23 mouse cellular contexts compared by ENCODE assay signal in genomic region chr13:97296757-97297156, GRCm38 (mm10). TPM values are rescaled to one million over a fixed set of nuclear protein-coding genes. Genes with fewer than 3 reads are reported as not detected.
DNase-seq lines count a peak whose midpoint lies in the region; ATAC-seq and TF ChIP-seq lines count a peak whose summit lies in the region.
"Had no signal": no experiment of that assay in that cellular context is flagged by ENCODE, and none has a peak within 500 bp of the region (broad histone marks: within the 10 kb centered on the region; RNA-seq: fewer than 3 reads in every experiment).

No protein-coding gene starts in this region.

- H3K4me1 ChIP-seq in forebrain, embryonic 11.5 days (replicated peaks; ENCODE audit: control insufficient read depth, insufficient read depth, low read length), result peaks cover 13% of the 10 kb centered on the region; the same call in 1 of the 2 replicates
- peaks cover 22% of the 10 kb centered on the region for H3K4me1 ChIP-seq in forebrain, embryonic 15.5 days
- peaks cover 13% of the 10 kb centered on the region; the same call in 1 of the 2 replicates for H3K4me1 ChIP-seq in heart, postnatal 0 days (ENCODE audit: control insufficient read depth, insufficient read depth)
- H3K4me1 ChIP-seq in E14TG2a.4 (replicated peaks; ENCODE audit: low read depth, low read length), result peaks cover 73% of the 10 kb centered on the region

- TF ChIP-seq CTCF in heart, postnatal 0 days (IDR thresholded peaks at IDR 0.05; ENCODE audit: low read depth), result no peak
- TF ChIP-seq CTCF in E14TG2a.4 (conservative IDR thresholded peaks at IDR 0.05; ENCODE audit: low read length), result no peak
- no peak for TF ChIP-seq CTCF in layer of hippocampus, adult 2 months (conservative IDR thresholded peaks at IDR 0.05)

- no peak overlapping the region for H3K4me3 ChIP-seq in forebrain, embryonic 11.5 days (ENCODE audit: low read depth, low read length)
- no peak overlapping the region for H3K4me3 ChIP-seq in forebrain, embryonic 15.5 days
- no peak overlapping the region for H3K4me3 ChIP-seq in heart, postnatal 0 days (ENCODE audit: low read depth, low read length)
- H3K4me3 ChIP-seq in E14TG2a.4 (replicated peaks; ENCODE audit: low read length), result peak overlapping the region; percentile 63
- no peak overlapping the region for H3K4me3 ChIP-seq in layer of hippocampus, adult 2 months
- H3K4me3 ChIP-seq: embryonic facial prominence, embryonic 10.5 days; hindbrain, embryonic 12.5 days had no signal

- no peak for ATAC-seq in forebrain, embryonic 11.5 days (replicated peaks; ENCODE audit: low FRiP score)
- no peak for ATAC-seq in forebrain, embryonic 15.5 days (replicated peaks)
- no peak for ATAC-seq in heart, postnatal 0 days (ENCODE audit: insufficient read depth, low read depth)
- ATAC-seq: CD4-positive, CD25-positive, alpha-beta regulatory T cell, adult 4 months; forebrain, embryonic 14.5 days; hindbrain, embryonic 16.5 days had no signal

- DNase-seq in forebrain, embryonic 11.5 days (ENCODE audit: low spot score), result peak; percentile 37
- no peak for DNase-seq in heart, postnatal 0 days (ENCODE audit: low spot score)
- no peak for DNase-seq in heart, postnatal 10 days
- DNase-seq in R1 (ENCODE audit: low read depth, low spot score), result peak; percentile 89
- DNase-seq in layer of hippocampus, adult 2 months (ENCODE audit: low spot score in 2 of 2), result no peak
- no peak for DNase-seq in retina, postnatal 1 day
- DNase-seq: adrenal gland, adult 2 months; adrenal gland, postnatal 25 days; B cell, adult 2 months; cerebellum, adult 2 months; cerebellum, postnatal 10 days; gastrocnemius, postnatal 36 days; heart, postnatal 14 days; kidney, adult 11 months had no signal

- no peak overlapping the region for H3K4me2 ChIP-seq in forebrain, embryonic 11.5 days (ENCODE audit: low read depth, low read length, severe bottlenecking)
- H3K4me2 ChIP-seq in forebrain, embryonic 15.5 days (replicated peaks), result no peak overlapping the region
- H3K4me2 ChIP-seq in heart, postnatal 0 days (ENCODE audit: low read depth, low read length), result no peak overlapping the region
- H3K4me2 ChIP-seq: heart, embryonic 11.5 days; hindbrain, embryonic 12.5 days had no signal

- no peak overlapping the region for H3K27ac ChIP-seq in forebrain, embryonic 11.5 days (ENCODE audit: low read depth, low read length)
- H3K27ac ChIP-seq in forebrain, embryonic 15.5 days (replicated peaks), result no peak overlapping the region
- H3K27ac ChIP-seq in heart, postnatal 0 days (ENCODE audit: low read depth), result peak overlapping the region; percentile 67
- H3K27ac ChIP-seq in layer of hippocampus, adult 2 months, result no peak overlapping the region
- H3K27ac ChIP-seq: embryonic facial prominence, embryonic 10.5 days; hindbrain, embryonic 12.5 days had no signal

- no peak for TF ChIP-seq EP300 in heart, postnatal 0 days (IDR thresholded peaks at IDR 0.05; ENCODE audit: low read depth)

- WGBS in forebrain, embryonic 11.5 days, result 94% methylated on average over 3 of the region's 5 CpGs
- WGBS in forebrain, embryonic 15.5 days, result 70% methylated on average over 4 of the region's 5 CpGs
- 81% methylated on average over 5 of the region's 5 CpGs for WGBS in heart, postnatal 0 days

- H3K27me3 ChIP-seq in forebrain, embryonic 11.5 days (ENCODE audit: control insufficient read depth, insufficient read depth, low read length), result no peaks in the 10 kb centered on the region
- no peaks in the 10 kb centered on the region for H3K27me3 ChIP-seq in forebrain, embryonic 15.5 days
- no peaks in the 10 kb centered on the region for H3K27me3 ChIP-seq in heart, postnatal 0 days (ENCODE audit: control insufficient read depth, insufficient read depth, low read length)
- H3K27me3 ChIP-seq in E14TG2a.4 (ENCODE audit: insufficient read depth, low read length), result no peaks in the 10 kb centered on the region
- H3K27me3 ChIP-seq: hindbrain, embryonic 12.5 days had no signal

- H3K36me3 ChIP-seq in forebrain, embryonic 11.5 days (ENCODE audit: control insufficient read depth, insufficient read depth, low read length), result no peaks in the 10 kb centered on the region
- no peaks in the 10 kb centered on the region for H3K36me3 ChIP-seq in forebrain, embryonic 15.5 days
- H3K36me3 ChIP-seq in heart, postnatal 0 days (replicated peaks; ENCODE audit: control insufficient read depth, insufficient read depth, low read length), result no peaks in the 10 kb centered on the region
- H3K36me3 ChIP-seq in E14TG2a.4 (ENCODE audit: insufficient read depth, low read length), result no peaks in the 10 kb centered on the region
- H3K36me3 ChIP-seq: embryonic facial prominence, embryonic 10.5 days; G1E; hindbrain, embryonic 12.5 days had no signal

- H3K9me3 ChIP-seq in forebrain, embryonic 11.5 days (ENCODE audit: control insufficient read depth, low read length), result no peaks in the 10 kb centered on the region
- H3K9me3 ChIP-seq in forebrain, embryonic 15.5 days, result no peaks in the 10 kb centered on the region
- H3K9me3 ChIP-seq in heart, postnatal 0 days (replicated peaks; ENCODE audit: control insufficient read depth, low read length), result no peaks in the 10 kb centered on the region
- no peaks in the 10 kb centered on the region for H3K9me3 ChIP-seq in E14TG2a.4 (ENCODE audit: low read length)
- H3K9me3 ChIP-seq: embryonic facial prominence, embryonic 10.5 days; G1E; hindbrain, embryonic 12.5 days had no signal

- H3K9ac ChIP-seq in forebrain, embryonic 11.5 days (ENCODE audit: low read length), result no peak overlapping the region
- no peak overlapping the region for H3K9ac ChIP-seq in forebrain, embryonic 15.5 days (replicated peaks)
- no peak overlapping the region for H3K9ac ChIP-seq in heart, postnatal 0 days (replicated peaks; ENCODE audit: low read depth, low read length)
- H3K9ac ChIP-seq: hindbrain, embryonic 12.5 days had no signal

- intact Hi-C loops in heart, postnatal 10 days (cut with DNase I), result no loop called here

RNA-seq across cellular contexts. Expression of gene Enc1, which starts 55.9 kb away (rescaled TPM):
- 17.9 and 20.8 TPM in 2 replicates for polyA plus RNA-seq in forebrain, embryonic 11.5 days (2014; fragmentation: Nextera tagmentation; extraction: Ambion mirVana)
- polyA plus RNA-seq in forebrain, embryonic 15.5 days (2015; fragmentation: Nextera tagmentation; extraction: Ambion mirVana), result 82.4 and 103 TPM in 2 replicates
- 10.2 and 10.9 TPM in 2 replicates for total RNA-seq in heart, postnatal 0 days (2014; rRNA removed; ENCODE audit: low replicate concordance)
- polyA plus RNA-seq in heart, postnatal 0 days (2015; fragmentation: Nextera tagmentation; extraction: Ambion mirVana), result 1.5 and 1.7 TPM in 2 replicates
- 10 to 100 TPM; 11.8 to 16.2 TPM for total RNA-seq in heart, postnatal 10 days (2021)
- total RNA-seq in layer of hippocampus, adult 2 months (2021), result 100 to 1,000 TPM; 744 to 746 TPM

Comparison
In these comparisons a context has a peak if more than half of its experiments do, and no peak if none do; other contexts are left out.
1. DNase-seq: peak in forebrain, embryonic 11.5 days (single experiment) and R1 (single experiment); none in heart, postnatal 0 days (single experiment), heart, postnatal 10 days (0 of 2), layer of hippocampus, adult 2 months (0 of 2) and retina, postnatal 1 day (single experiment).
2. RNA of gene Enc1, which starts 55.9 kb away (total RNA-seq): 744 to 746 TPM in layer of hippocampus, adult 2 months; 11.8 to 16.2 TPM in heart, postnatal 10 days and 10.2 to 10.9 TPM in heart, postnatal 0 days; every median in the first group is over 10 times any median in the second.